Mouse (Mus musculus): ENCODE data around the gene Atxn3. TPM values are rescaled to one million over a fixed set of nuclear protein-coding genes. Genes with fewer than 3 reads are reported as not detected.

The Atxn3 gene
- total and polyA plus RNA-seq, 2 experiments, result 2.4 to 14.1 TPM

DNA sequence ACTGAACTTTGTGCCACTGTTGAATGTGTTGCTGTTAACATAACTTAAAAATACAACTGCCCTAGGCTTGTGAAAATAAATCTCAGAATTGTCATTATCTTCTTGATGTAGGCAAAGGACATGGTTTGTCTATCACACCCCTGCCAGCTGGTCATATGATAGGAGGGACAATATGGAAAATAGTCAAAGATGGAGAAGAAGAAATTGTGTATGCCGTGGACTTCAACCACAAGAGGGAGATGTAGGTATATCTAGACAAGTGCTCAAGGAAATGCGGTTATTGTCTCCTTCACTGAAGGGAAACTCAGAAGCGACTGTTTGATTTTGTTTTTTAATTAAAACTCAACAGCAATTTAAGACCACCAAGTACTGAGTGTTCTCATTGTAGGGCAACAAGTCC lies 27.1 kb upstream of the Atxn3 start:
- Histone ChIP-seq H3K36me3 (ENCODE audit: control insufficient read depth, insufficient read depth, low read length) (peaks cover 58% of the 10 kb centered on the region), H3K27ac (replicated peaks; ENCODE audit: insufficient read depth, low read depth, low read length) (no peak overlapping the region), H3K27me3 (ENCODE audit: control insufficient read depth, insufficient read depth, low read length) (no peaks in the 10 kb centered on the region), H3K79me2 (ENCODE audit: control insufficient read depth, insufficient read depth, low read length) (no peaks in the 10 kb centered on the region; the same call in 1 of the 2 replicates), H3K4me1 (ENCODE audit: control insufficient read depth, insufficient read depth, low read length) (no peaks in the 10 kb centered on the region; the same call in 1 of the 2 replicates), H3K4me3 (ENCODE audit: insufficient read depth, low read depth, low read length) (no peak overlapping the region), H3K9ac (ENCODE audit: low read depth, low read length) (no peak overlapping the region)
- TF ChIP-seq CTCF (IDR thresholded peaks at IDR 0.05; ENCODE audit: low read depth, low read length), result no peak
- no peak for TF ChIP-seq POLR2A (IDR thresholded peaks at IDR 0.05; ENCODE audit: extremely low read depth, insufficient read depth, low read length)
- DNase-seq (ENCODE audit: extremely low read depth, low read depth, low spot score), result no peak
- 79% methylated on average over 3 of the region's 3 CpGs for WGBS

GRCm38 (mm10) chr12:101982977-101983376 lies 24.9 kb upstream of the Atxn3 start:
- DNase-seq (ENCODE audit: extremely low read depth, low read depth, low spot score), result no peak
- 95% methylated on average over 9 of the region's 9 CpGs for WGBS
- H3K36me3 ChIP-seq (ENCODE audit: control insufficient read depth, insufficient read depth, low read length), result peaks cover 42% of the 10 kb centered on the region

GRCm38 (mm10) chr12:101981559-101981958 lies 23.5 kb upstream of the Atxn3 start:
- Histone ChIP-seq H3K27ac (replicated peaks; ENCODE audit: insufficient read depth, low read depth, low read length) (peak overlapping the region; percentile 73), H3K79me2 (ENCODE audit: control insufficient read depth, insufficient read depth, low read length) (peaks cover 19% of the 10 kb centered on the region; the same call in 1 of the 2 replicates), H3K4me1 (ENCODE audit: control insufficient read depth, insufficient read depth, low read length) (peaks cover 7% of the 10 kb centered on the region), H3K9ac (ENCODE audit: low read depth, low read length) (no peak overlapping the region), H3K36me3 (ENCODE audit: control insufficient read depth, insufficient read depth, low read length) (peaks cover 33% of the 10 kb centered on the region), H3K27me3 (ENCODE audit: control insufficient read depth, insufficient read depth, low read length) (no peaks in the 10 kb centered on the region), H3K4me3 (ENCODE audit: insufficient read depth, low read depth, low read length) (no peak overlapping the region)
- peak; percentile 88 for DNase-seq (ENCODE audit: extremely low read depth, low read depth, low spot score)
- TF ChIP-seq CTCF (IDR thresholded peaks at IDR 0.05; ENCODE audit: low read depth, low read length) (no peak), POLR2A (IDR thresholded peaks at IDR 0.05; ENCODE audit: extremely low read depth, insufficient read depth, low read length) (no peak)
- WGBS, result 27% methylated on average over 2 of the region's 2 CpGs

More at GRCm38 (mm10) chr12:101982977-101983376, 24.9 kb upstream of the Atxn3 start:
- TF ChIP-seq POLR2A (IDR thresholded peaks at IDR 0.05; ENCODE audit: extremely low read depth, insufficient read depth, low read length) (no peak), CTCF (IDR thresholded peaks at IDR 0.05; ENCODE audit: low read depth, low read length) (no peak)
- no peak overlapping the region for H3K4me3 ChIP-seq (ENCODE audit: insufficient read depth, low read depth, low read length)
- H3K9ac ChIP-seq (ENCODE audit: low read depth, low read length), result no peak overlapping the region
- H3K27ac ChIP-seq (replicated peaks; ENCODE audit: insufficient read depth, low read depth, low read length), result no peak overlapping the region
- no peaks in the 10 kb centered on the region; the same call in 1 of the 2 replicates for H3K4me1 ChIP-seq (ENCODE audit: control insufficient read depth, insufficient read depth, low read length)
- peaks cover 7% of the 10 kb centered on the region; the same call in 1 of the 2 replicates for H3K79me2 ChIP-seq (ENCODE audit: control insufficient read depth, insufficient read depth, low read length)
- H3K27me3 ChIP-seq (ENCODE audit: control insufficient read depth, insufficient read depth, low read length), result no peaks in the 10 kb centered on the region

- no peak for DNase-seq (ENCODE audit: extremely low read depth, low read depth, low spot score)
- H3K4me3 ChIP-seq (ENCODE audit: insufficient read depth, low read depth, low read length), result no peak overlapping the region
- TF ChIP-seq POLR2A (IDR thresholded peaks at IDR 0.05; ENCODE audit: extremely low read depth, insufficient read depth, low read length), result no peak
- TF ChIP-seq CTCF (IDR thresholded peaks at IDR 0.05; ENCODE audit: low read depth, low read length), result no peak
- H3K4me1 ChIP-seq (ENCODE audit: control insufficient read depth, insufficient read depth, low read length), result peaks cover 7% of the 10 kb centered on the region
- 81% methylated on average over 5 of the region's 5 CpGs for WGBS
- H3K27me3 ChIP-seq (ENCODE audit: control insufficient read depth, insufficient read depth, low read length), result no peaks in the 10 kb centered on the region
- peaks cover 25% of the 10 kb centered on the region for H3K36me3 ChIP-seq (ENCODE audit: control insufficient read depth, insufficient read depth, low read length)
- H3K79me2 ChIP-seq (ENCODE audit: control insufficient read depth, insufficient read depth, low read length), result peaks cover 19% of the 10 kb centered on the region; the same call in 1 of the 2 replicates
- H3K9ac ChIP-seq (ENCODE audit: low read depth, low read length), result no peak overlapping the region
- H3K27ac ChIP-seq (replicated peaks; ENCODE audit: insufficient read depth, low read depth, low read length), result no peak overlapping the region
These were observed 22.2 kb upstream of the Atxn3 start for GRCm38 (mm10) chr12:101980266-101980665.

DNA sequence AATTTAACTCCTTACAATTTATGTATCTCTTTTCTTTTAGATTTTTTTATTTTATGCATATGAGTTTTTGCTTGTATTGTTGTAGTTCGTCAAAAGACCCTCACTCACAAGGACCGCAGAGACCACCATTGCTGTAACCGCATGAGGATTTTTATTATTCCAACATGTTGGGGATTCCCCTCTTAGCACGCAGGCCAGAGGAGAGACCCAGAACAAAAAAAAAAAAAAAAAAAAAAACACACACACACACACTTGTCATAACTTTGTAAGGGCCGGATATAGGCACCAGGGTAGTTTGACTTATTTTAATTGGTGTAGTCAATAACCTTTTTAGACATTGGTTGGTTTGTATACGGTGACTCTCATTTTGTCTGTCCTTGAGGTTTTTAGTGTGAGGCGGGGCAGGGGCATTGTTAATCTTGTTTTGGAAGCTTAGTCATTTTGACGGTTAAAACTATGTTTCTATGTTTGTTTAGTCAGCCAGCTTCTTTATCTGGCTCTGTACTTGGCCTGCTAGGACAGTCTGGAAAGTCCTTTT lies 21.2 kb upstream of the Atxn3 start:
- no peak for TF ChIP-seq CTCF (IDR thresholded peaks at IDR 0.05; ENCODE audit: low read depth, low read length)
- TF ChIP-seq POLR2A (IDR thresholded peaks at IDR 0.05; ENCODE audit: extremely low read depth, insufficient read depth, low read length), result no peak
- Histone ChIP-seq H3K4me3 (ENCODE audit: insufficient read depth, low read depth, low read length) (no peak overlapping the region), H3K27me3 (ENCODE audit: control insufficient read depth, insufficient read depth, low read length) (no peaks in the 10 kb centered on the region), H3K36me3 (ENCODE audit: control insufficient read depth, insufficient read depth, low read length) (peaks cover 16% of the 10 kb centered on the region), H3K27ac (replicated peaks; ENCODE audit: insufficient read depth, low read depth, low read length) (no peak overlapping the region), H3K4me1 (ENCODE audit: control insufficient read depth, insufficient read depth, low read length) (peaks cover 7% of the 10 kb centered on the region), H3K9ac (ENCODE audit: low read depth, low read length) (no peak overlapping the region), H3K79me2 (ENCODE audit: control insufficient read depth, insufficient read depth, low read length) (peaks cover 19% of the 10 kb centered on the region; the same call in 1 of the 2 replicates)
- DNase-seq (ENCODE audit: extremely low read depth, low read depth, low spot score), result no peak
- 83% methylated on average over 8 of the region's 8 CpGs for WGBS

- H3K4me1 ChIP-seq (ENCODE audit: control insufficient read depth, insufficient read depth, low read length), result peaks cover 7% of the 10 kb centered on the region
- no peak for DNase-seq (ENCODE audit: extremely low read depth, low read depth, low spot score)
- WGBS, result 94% methylated on average over 1 of the region's 1 CpGs
- H3K4me3 ChIP-seq (ENCODE audit: insufficient read depth, low read depth, low read length), result no peak overlapping the region
- H3K9ac ChIP-seq (ENCODE audit: low read depth, low read length), result no peak overlapping the region
- no peak overlapping the region for H3K27ac ChIP-seq (replicated peaks; ENCODE audit: insufficient read depth, low read depth, low read length)
- TF ChIP-seq POLR2A (IDR thresholded peaks at IDR 0.05; ENCODE audit: extremely low read depth, insufficient read depth, low read length) (no peak), CTCF (IDR thresholded peaks at IDR 0.05; ENCODE audit: low read depth, low read length) (no peak)
- H3K36me3 ChIP-seq (ENCODE audit: control insufficient read depth, insufficient read depth, low read length), result peaks cover 9% of the 10 kb centered on the region
- peaks cover 19% of the 10 kb centered on the region; the same call in 1 of the 2 replicates for H3K79me2 ChIP-seq (ENCODE audit: control insufficient read depth, insufficient read depth, low read length)
- H3K27me3 ChIP-seq (ENCODE audit: control insufficient read depth, insufficient read depth, low read length), result no peaks in the 10 kb centered on the region
These were observed 20.5 kb upstream of the Atxn3 start for GRCm38 (mm10) chr12:101978588-101978987.
